Mouse (Mus musculus) NIH3T3 (cell line): ENCODE measurements around the gene Zfp46.

ENCODE experiments used
- DNase-seq: peaks from one replicate; pipeline ENCODE4 v3.0.0-alpha.2; 2012; ENCODE audit warnings: low read depth

Gene Zfp46

GRCm38 (mm10) chr4:136284455-136284854 is at the start of gene Zfp46:
Zfp46 (plus strand) TSS chr4:136284683.
- peak; percentile 60 for DNase-seq

GRCm38 (mm10) chr4:136238669-136239068 is 45.8 kb upstream of the Zfp46 start:
- no peak for DNase-seq

GRCm38 (mm10) chr4:136239111-136239510 is 45.4 kb upstream of the Zfp46 start:
- no peak for DNase-seq

GRCm38 (mm10) chr4:136239622-136240021 is 44.9 kb upstream of the Zfp46 start:
- DNase-seq, result peak; percentile 81

GRCm38 (mm10) chr4:136240123-136240522 is 44.4 kb upstream of the Zfp46 start:
- no peak for DNase-seq

GRCm38 (mm10) chr4:136240955-136241354 is 43.5 kb upstream of the Zfp46 start:
- no peak for DNase-seq

- DNase-seq, result peak; percentile 71
Measured at GRCm38 (mm10) chr4:136242065-136242703, 42.3 kb upstream of the Zfp46 start.

GRCm38 (mm10) chr4:136242728-136243127 is 41.8 kb upstream of the Zfp46 start:
- DNase-seq, result no peak

- no peak for DNase-seq
Measured at GRCm38 (mm10) chr4:136244208-136244607, 40.3 kb upstream of the Zfp46 start.

- DNase-seq, result no peak
Measured at GRCm38 (mm10) chr4:136245681-136246080, 38.8 kb upstream of the Zfp46 start.

- no peak for DNase-seq
Measured at GRCm38 (mm10) chr4:136246568-136246969, 37.9 kb upstream of the Zfp46 start.

- no peak for DNase-seq
Measured at GRCm38 (mm10) chr4:136247386-136247728, 37.1 kb upstream of the Zfp46 start.

GRCm38 (mm10) chr4:136247729-136248463 is 36.6 kb upstream of the Zfp46 start, which contains the start of gene Tcea3:
Tcea3 (plus strand) TSS chr4:136247729.
- DNase-seq, result peak; percentile 74

GRCm38 (mm10) chr4:136248464-136249331 is 35.8 kb upstream of the Zfp46 start:
- peak; percentile 46 for DNase-seq

GRCm38 (mm10) chr4:136249332-136249647 is 35.2 kb upstream of the Zfp46 start:
- no peak for DNase-seq

GRCm38 (mm10) chr4:136249780-136250179 is 34.7 kb upstream of the Zfp46 start:
- DNase-seq, result peak; percentile 87

- no peak for DNase-seq
Measured at GRCm38 (mm10) chr4:136255919-136256318, 28.6 kb upstream of the Zfp46 start.

- DNase-seq, result no peak
Measured at GRCm38 (mm10) chr4:136256696-136257095, 27.8 kb upstream of the Zfp46 start.

- DNase-seq, result no peak
Measured at GRCm38 (mm10) chr4:136259916-136260315, 24.6 kb upstream of the Zfp46 start.

GRCm38 (mm10) chr4:136260491-136261180 is 23.8 kb upstream of the Zfp46 start:
- peak; percentile 84 for DNase-seq

GRCm38 (mm10) chr4:136261912-136262311 is 22.6 kb upstream of the Zfp46 start:
- DNase-seq, result no peak

- DNase-seq, result no peak
Measured at GRCm38 (mm10) chr4:136263555-136263954, 20.9 kb upstream of the Zfp46 start.
